Mouse (Mus musculus) spleen, adult 2 months (tissue): ENCODE data around the gene Dnah6. TPM values are rescaled to one million over a fixed set of nuclear protein-coding genes. Genes with fewer than 3 reads are reported as not detected.

Experiments used
- DNase-seq, 2 experiments: peaks; one replicate each; pipeline versions ENCODE4 v3.0.0 to v3.0.0-alpha.2; 2012 to 2021; ENCODE audit warnings: low spot score in 2 of 2, low read depth in 1 of 2
- H3K27ac ChIP-seq: fragments of 200-500 bp; 2 replicates; pipeline ENCODE4 v1.5.1; 2012; ENCODE audit warnings: low read length, inconsistent platforms; ENCODE audit not compliant: insufficient read depth
- H3K27me3 ChIP-seq: fragments of 200-500 bp; 2 replicates; pipeline ENCODE4 v1.6.1; 2012; ENCODE audit warnings: mild to moderate bottlenecking, moderate library complexity, low read length, inconsistent platforms; ENCODE audit not compliant: control insufficient read depth, insufficient read depth
- H3K36me3 ChIP-seq: fragments of 200-500 bp; 2 replicates; pipeline ENCODE4 v1.6.1; 2012; ENCODE audit warnings: mild to moderate bottlenecking, low read length, inconsistent platforms; ENCODE audit not compliant: control insufficient read depth, insufficient read depth
- H3K4me1 ChIP-seq: fragments of 200-500 bp; 2 replicates; pipeline ENCODE4 v1.6.1; 2011; ENCODE audit warnings: inconsistent platforms; ENCODE audit not compliant: control insufficient read depth, insufficient read depth, insufficient read length
- H3K4me3 ChIP-seq: fragments of 200-500 bp; 2 replicates; pipeline ENCODE4 v1.5.1; 2011; ENCODE audit warnings: mild to moderate bottlenecking, inconsistent platforms; ENCODE audit not compliant: insufficient read depth, insufficient read length; ENCODE audit errors: extremely low read depth
- CTCF ChIP-seq: fragments of 200-500 bp; IDR thresholded peaks from 2 replicates; pipeline ENCODE4 v1.5.1; 2011; ENCODE audit warnings: mild to moderate bottlenecking, inconsistent platforms; ENCODE audit not compliant: insufficient read depth, insufficient read length, insufficient replicate concordance; ENCODE audit errors: extremely low read depth
- POLR2A ChIP-seq: fragments of 200-500 bp; IDR thresholded peaks from 2 replicates; pipeline ENCODE4 v1.6.1; 2011; ENCODE audit warnings: low read depth, low read length, inconsistent platforms
- WGBS: fragments of 180-500 bp; shearing (Covaris S2); methylation state at CpG from one replicate; pipeline ENCODE4 v1.1.7; 2018; 5-methylcytosine and 5-hydroxymethylcytosine counted together
- polyA plus RNA-seq: library from polyadenylated mRNA; depleted of rRNA; stranded (reverse); fragments of >200 nt; gene quantifications from 2 replicates; pipeline ENCODE4 v1.2.3, GENCODE M21; 2012

The Dnah6 gene
- polyA plus RNA-seq, 1 experiment = 0.01 TPM

DNA sequence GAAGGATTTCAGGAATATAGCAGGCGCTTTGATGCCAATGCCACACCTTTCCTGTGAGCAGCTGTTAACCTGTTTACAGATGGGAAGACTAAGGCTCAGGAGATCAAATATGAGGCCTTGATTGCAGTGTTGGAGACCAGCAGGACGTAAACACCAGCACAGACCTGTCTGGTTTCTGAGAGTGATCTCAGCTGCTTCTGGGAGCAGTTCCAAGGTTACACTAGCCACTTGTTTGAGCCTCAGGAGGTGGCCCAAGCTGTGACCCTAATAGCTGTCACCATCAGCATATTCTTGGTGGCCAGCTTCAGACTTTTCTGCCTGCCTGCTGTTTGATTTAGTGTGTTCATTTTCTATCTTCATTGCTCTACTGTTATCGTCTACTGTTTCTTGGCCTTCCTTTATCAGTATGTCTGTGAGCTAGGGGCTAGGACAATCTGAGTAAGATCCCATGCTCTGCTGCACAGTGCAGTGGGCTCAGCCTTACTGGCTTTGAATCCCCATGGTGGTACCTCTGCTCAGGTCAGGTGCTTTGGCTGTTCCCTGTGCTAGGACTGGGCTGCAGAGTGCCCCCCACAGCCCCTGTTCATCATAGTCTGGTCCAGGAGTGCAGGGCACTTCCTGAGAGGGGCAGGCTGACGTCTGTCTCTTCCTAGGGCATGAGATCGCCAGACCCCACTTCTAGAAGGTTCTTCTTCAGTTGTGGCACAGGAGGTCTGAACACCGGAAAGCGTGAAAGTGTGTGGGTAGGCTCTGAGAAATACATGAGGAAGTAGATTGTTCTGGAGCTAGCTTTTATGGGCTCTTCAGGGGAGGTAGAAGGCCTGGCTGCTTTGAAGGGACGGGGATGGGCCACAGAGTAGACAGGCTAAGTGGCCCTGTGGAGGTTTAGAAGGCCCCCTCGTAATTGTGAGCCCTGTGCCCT lies 33.1 kb upstream of the Dnah6 start:
- peak overlapping the region; percentile 83 for H3K27ac ChIP-seq

DNA sequence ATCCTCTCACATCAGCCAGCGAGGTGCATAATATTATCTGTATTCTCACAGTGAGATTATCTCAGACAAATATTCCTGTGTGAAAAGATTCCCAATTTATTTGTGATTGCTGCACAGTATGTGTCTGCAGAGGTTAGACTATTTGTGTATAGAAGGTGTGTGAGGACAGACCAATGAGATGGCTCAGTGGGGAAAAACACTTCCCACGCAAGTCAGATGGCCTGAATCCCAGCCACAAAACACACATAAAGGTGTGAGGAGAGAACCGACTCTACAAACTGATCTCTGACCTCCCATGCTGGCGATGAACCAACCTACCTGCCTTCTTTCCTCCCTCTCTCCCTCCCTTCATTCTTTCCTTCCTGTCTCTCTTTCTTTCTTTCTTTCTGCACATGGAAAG lies 32.1 kb upstream of the Dnah6 start:
- no peak for TF ChIP-seq CTCF
- no peak for TF ChIP-seq POLR2A
- Histone ChIP-seq H3K4me1 (peaks cover 15% of the 10 kb centered on the region; the same call in 1 of the 2 replicates), H3K27ac (0 out of 2 replicates have a peak overlapping the region, but pooled peaks have one; percentile 34), H3K4me3 (no peak overlapping the region), H3K36me3 (peaks cover 8% of the 10 kb centered on the region), H3K27me3 (no peaks in the 10 kb centered on the region)
- 76% methylated on average over 4 of the region's 4 CpGs for WGBS
- DNase-seq = no peak

More for the DNA sequence above, 33.1 kb upstream of the Dnah6 start:
- TF ChIP-seq POLR2A (no peak), CTCF (no peak)
- WGBS = 29% methylated on average over 9 of the region's 9 CpGs
- Histone ChIP-seq H3K36me3 (peaks cover 11% of the 10 kb centered on the region), H3K27me3 (no peaks in the 10 kb centered on the region), H3K4me3 (no peak overlapping the region), H3K4me1 (peaks cover 15% of the 10 kb centered on the region; the same call in 1 of the 2 replicates)
- DNase-seq = peak; percentile 31 to 41

DNA sequence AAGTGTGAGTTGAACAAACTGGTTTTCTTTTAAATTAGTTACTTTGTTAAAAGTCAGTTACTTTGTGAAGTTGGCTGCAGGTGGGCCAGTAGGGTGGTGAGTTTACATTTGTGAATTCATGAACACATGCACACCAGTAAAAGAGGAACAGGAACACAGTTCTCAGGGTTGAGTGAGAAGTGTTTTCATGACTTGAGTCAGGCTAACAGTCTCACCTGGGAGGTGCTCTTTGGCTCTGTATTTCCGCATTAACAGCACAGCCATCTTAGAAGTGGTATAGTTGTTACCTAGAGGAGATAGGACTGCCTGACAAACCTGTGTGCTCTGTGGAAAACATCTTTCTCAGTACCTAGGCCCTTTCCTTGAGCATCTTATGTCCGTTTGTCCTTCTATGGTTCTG lies 31.6 kb upstream of the Dnah6 start:
- peak in 1 of 2 experiments; percentile 27 for DNase-seq

DNA sequence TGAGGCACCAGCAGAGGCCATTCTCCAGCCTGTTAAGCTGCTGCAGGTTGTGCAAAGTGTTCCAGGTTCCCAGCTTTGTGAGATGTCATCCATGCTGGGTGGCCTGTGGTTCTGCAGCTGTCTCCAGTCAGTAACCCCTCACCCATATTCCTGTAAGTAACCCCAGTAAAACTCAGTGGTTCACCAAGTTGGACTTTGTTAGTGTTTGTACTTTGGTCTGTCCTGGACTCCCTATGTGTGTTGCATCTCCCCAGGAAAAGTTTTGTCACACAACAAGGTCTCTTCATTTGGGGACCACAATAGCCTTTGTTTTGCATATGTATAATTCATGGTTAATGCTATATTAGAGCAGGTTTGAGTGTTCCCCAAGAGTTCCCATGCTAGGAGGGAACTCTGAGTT lies 30.9 kb upstream of the Dnah6 start:
- DNase-seq = no peak
- TF ChIP-seq CTCF (no peak), POLR2A (no peak)

More for the DNA sequence above, 31.6 kb upstream of the Dnah6 start:
- peaks cover 15% of the 10 kb centered on the region; the same call in 1 of the 2 replicates for H3K4me1 ChIP-seq
- no peak for TF ChIP-seq CTCF
- TF ChIP-seq POLR2A = no peak
- H3K27ac ChIP-seq = peak overlapping the region; percentile 34; the same call in 1 of the 2 replicates
- H3K27me3 ChIP-seq = no peaks in the 10 kb centered on the region
- peaks cover 5% of the 10 kb centered on the region for H3K36me3 ChIP-seq
- no peak overlapping the region for H3K4me3 ChIP-seq
- 65% methylated on average over 2 of the region's 2 CpGs for WGBS

DNA sequence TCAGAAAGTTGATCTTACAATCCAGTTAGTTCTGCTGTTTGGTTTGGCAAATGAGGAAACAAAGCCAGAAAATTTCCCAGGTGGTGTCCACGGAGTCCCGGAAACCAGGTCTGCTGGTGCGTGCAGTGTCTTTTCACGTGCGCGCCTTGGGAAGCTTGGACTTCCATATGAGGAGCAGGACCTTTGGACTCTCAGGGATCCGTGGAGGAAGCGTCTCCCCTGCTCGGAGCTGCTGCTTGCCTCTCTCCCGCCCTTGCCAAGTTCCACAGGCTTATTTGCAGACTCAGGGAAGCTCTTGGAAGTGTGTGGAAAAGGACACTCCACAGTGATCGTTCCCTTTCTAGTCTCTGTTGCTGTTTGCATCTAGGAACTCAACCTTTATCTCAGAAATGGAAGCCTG lies 29.9 kb upstream of the Dnah6 start:
- Histone ChIP-seq H3K4me1 (peaks cover 15% of the 10 kb centered on the region; the same call in 1 of the 2 replicates), H3K27ac (no peak overlapping the region), H3K27me3 (no peaks in the 10 kb centered on the region), H3K36me3 (no peaks in the 10 kb centered on the region), H3K4me3 (no peak overlapping the region)
- no peak for TF ChIP-seq POLR2A
- no peak for TF ChIP-seq CTCF
- DNase-seq = no peak
- WGBS = 95% methylated on average over 11 of the region's 11 CpGs

More for the DNA sequence above, 30.9 kb upstream of the Dnah6 start:
- Histone ChIP-seq H3K27ac (peak overlapping the region; percentile 34; the same call in 1 of the 2 replicates), H3K36me3 (peaks cover 2% of the 10 kb centered on the region), H3K4me3 (no peak overlapping the region), H3K4me1 (peaks cover 15% of the 10 kb centered on the region; the same call in 1 of the 2 replicates), H3K27me3 (no peaks in the 10 kb centered on the region)

DNA sequence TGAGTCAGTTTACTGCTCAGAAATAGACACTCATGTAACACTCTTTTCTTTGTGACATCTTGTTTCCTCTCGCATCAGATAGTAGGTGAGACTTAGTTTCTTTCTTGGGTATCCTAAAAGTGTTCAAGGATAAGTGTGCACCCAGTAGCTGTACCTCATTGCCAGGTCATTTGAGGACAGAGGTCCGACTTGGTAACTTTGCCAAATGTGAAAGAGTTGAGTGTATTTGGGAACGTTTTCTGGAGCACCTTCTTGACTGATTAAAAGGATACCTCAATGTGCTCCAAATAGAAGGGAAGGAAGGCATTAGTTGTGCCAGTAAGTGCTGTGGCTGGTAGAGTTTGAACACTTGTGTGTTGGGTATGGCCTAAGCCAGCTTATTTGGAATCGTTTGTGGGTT lies 28.4 kb upstream of the Dnah6 start:
- WGBS = 78% methylated on average over 4 of the region's 4 CpGs
- Histone ChIP-seq H3K36me3 (no peaks in the 10 kb centered on the region), H3K27me3 (no peaks in the 10 kb centered on the region), H3K27ac (no peak overlapping the region), H3K4me1 (peaks cover 10% of the 10 kb centered on the region; the same call in 1 of the 2 replicates), H3K4me3 (no peak overlapping the region)
- TF ChIP-seq CTCF = no peak
- no peak for TF ChIP-seq POLR2A
- no peak for DNase-seq
